Mouse (Mus musculus) thymus, adult 2 months (tissue): Measurements from ENCODE around the gene Plch2.

ENCODE experiments used
- CTCF ChIP-seq: fragments of 200-500 bp; IDR thresholded peaks from 2 replicates; pipeline ENCODE4 v1.5.1; 2012; ENCODE audit warnings: mild to moderate bottlenecking, control low read depth, low read length, moderate library complexity, borderline replicate concordance; ENCODE audit not compliant: control insufficient read depth, poor library complexity, insufficient read depth; ENCODE audit errors: extremely low read depth
- POLR2A ChIP-seq: fragments of 200-500 bp; IDR thresholded peaks from 2 replicates; pipeline ENCODE4 v1.6.1; 2012; ENCODE audit warnings: mild to moderate bottlenecking, low read length, control low read depth, moderate library complexity; ENCODE audit not compliant: control insufficient read depth, poor library complexity, insufficient read depth; ENCODE audit errors: extremely low read depth

GRCm38 (mm10) chr4:155015550-155015949 is 41.0 kb downstream of the Plch2 start:
- no peak for TF ChIP-seq CTCF
- no peak for TF ChIP-seq POLR2A
